Mouse (Mus musculus) splenic B cell, adult 2 months (primary cell): ENCODE measurements around the gene Commd9.

ENCODE experiments used
- DNase-seq: peaks from one replicate; pipeline ENCODE4 v3.0.0-alpha.2; 2011; ENCODE audit warnings: low read depth, low spot score
- H3K27me3 ChIP-seq: 2 replicates; pipeline ENCODE4 v1.6.1; 2012; ENCODE audit warnings: mild to moderate bottlenecking, low read length, moderate library complexity, mixed read lengths; ENCODE audit not compliant: control insufficient read depth, poor library complexity, insufficient read depth, severe bottlenecking
- H3K36me3 ChIP-seq: 2 replicates; pipeline ENCODE4 v1.6.1; 2012; ENCODE audit warnings: mild to moderate bottlenecking, low read length, moderate library complexity, mixed read lengths; ENCODE audit not compliant: control insufficient read depth, poor library complexity, insufficient read depth, severe bottlenecking

The Commd9 gene

DNA sequence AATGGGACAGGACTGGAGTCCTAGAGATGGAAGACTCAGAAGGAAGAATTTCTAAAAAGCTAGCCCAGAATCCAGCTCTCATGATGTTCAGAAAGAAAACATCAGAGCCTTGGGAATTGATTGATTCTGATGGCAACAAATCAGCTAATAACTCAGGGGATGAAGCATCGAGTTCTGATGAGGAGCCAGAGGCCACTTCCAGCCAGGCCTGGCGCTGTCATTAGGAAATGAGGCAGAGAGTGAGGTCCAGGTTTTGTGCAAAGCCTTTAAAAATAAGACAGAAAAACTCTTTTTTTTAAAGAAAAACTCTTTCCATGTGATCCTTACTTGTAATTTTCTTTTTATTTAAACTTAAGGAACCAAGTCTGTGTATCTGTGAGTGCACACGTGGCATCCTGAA, 47.3 kb downstream of the Commd9 start:
- Histone ChIP-seq H3K27me3 (no peaks in the 10 kb centered on the region), H3K36me3 (no peaks in the 10 kb centered on the region)
- DNase-seq = no peak

DNA sequence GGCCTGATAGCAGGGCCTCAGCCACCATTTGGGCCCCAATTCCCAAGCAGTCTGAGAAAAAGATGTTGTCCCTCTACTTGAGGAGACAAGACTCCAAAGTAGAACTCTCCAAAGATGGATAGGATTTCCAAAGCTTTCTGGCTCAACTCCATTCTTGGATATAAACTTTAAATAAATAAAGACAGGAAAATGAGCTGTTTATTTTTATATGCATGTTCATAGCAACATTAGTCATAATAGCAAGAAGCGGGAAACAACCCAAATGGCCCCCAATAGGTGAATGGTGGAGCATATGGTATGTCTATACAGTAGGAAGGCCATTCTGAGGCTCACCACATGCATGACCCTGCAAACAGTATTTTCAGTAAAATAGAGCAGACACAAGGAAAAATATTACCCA, 49.0 kb downstream of the Commd9 start:
- no peak for DNase-seq
- Histone ChIP-seq H3K27me3 (no peaks in the 10 kb centered on the region), H3K36me3 (no peaks in the 10 kb centered on the region)

DNA sequence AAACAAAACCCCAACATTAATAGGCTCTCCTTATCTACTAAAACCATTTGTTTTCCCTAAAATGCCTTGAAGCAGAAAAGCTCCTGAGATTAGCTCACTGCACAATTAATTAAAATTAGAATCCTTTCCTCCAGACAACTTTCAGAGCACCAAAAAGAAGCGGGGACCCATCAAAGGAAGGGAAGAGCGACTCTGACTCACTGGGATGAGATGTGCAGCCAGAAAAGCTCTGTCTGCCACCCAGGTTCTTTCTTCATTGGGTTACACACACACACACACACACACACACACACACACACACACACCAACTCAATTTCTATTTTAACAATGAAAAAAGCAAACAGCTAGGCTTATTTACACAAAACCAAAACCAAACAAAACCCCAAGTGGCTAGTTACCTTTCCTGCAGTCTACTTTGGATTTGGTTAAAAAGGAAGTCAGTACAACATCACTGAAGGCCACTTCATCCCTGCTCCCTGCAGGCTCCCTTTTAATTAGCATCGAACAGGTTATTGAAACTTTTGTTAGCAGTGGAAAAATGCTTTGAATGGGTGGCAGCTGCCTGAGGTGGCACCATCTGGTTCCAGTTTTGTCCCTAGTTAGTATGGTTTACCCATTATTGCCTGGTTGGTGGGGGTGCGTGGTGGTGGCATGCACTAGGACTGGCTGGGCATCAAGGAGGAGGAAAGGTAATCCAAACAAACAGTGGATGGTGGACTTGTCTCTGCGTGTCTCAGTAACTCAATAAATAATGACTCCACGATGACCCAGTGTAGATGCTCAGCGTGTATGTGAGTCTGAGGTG, 64.9 kb downstream of the Commd9 start:
- H3K36me3 ChIP-seq = no peaks in the 10 kb centered on the region
- H3K27me3 ChIP-seq = no peaks in the 10 kb centered on the region
- no peak for DNase-seq
